Mouse (Mus musculus) myocyte (in vitro differentiated cells): ENCODE results near the gene Mum1.

Experiments used
- CEBPB ChIP-seq: IDR thresholded peaks from 2 replicates; pipeline ENCODE4 v1.6.1; 2011; ENCODE audit warnings: mild to moderate bottlenecking, moderate library complexity; ENCODE audit not compliant: poor library complexity, insufficient read depth, severe bottlenecking
- E2F4 ChIP-seq: IDR thresholded peaks from one replicate; pipeline ENCODE4 v1.6.1; 2011; ENCODE audit warnings: mild to moderate bottlenecking, control low read depth, moderate library complexity; ENCODE audit not compliant: insufficient read depth
- POLR2A ChIP-seq: IDR thresholded peaks from one replicate; pipeline ENCODE4 v1.6.1; 2011; ENCODE audit warnings: low read depth, mild to moderate bottlenecking, control low read depth, moderate library complexity; ENCODE audit not compliant: insufficient read length
- POLR2AphosphoS2 ChIP-seq: IDR thresholded peaks from one replicate; pipeline ENCODE4 v1.6.1; 2011; ENCODE audit warnings: low read depth, control low read depth; ENCODE audit not compliant: insufficient read length
- SRF ChIP-seq: IDR thresholded peaks from one replicate; pipeline ENCODE4 v1.6.1; 2011; ENCODE audit warnings: low read depth; ENCODE audit not compliant: control insufficient read depth, insufficient read length
- TCF12 ChIP-seq: IDR thresholded peaks from one replicate; pipeline ENCODE4 v1.6.1; 2011; ENCODE audit warnings: mild to moderate bottlenecking, control low read depth; ENCODE audit not compliant: poor library complexity, insufficient read depth, severe bottlenecking
- TCF3 ChIP-seq: IDR thresholded peaks from one replicate; pipeline ENCODE4 v1.6.1; 2011; ENCODE audit warnings: low read depth, control low read depth; ENCODE audit not compliant: insufficient read length
- USF1 ChIP-seq: IDR thresholded peaks from one replicate; pipeline ENCODE4 v1.6.1; 2011; ENCODE audit warnings: low read depth, mild to moderate bottlenecking, control low read depth, moderate library complexity

- TF ChIP-seq CEBPB = no peak
- TF ChIP-seq TCF12 = no peak
- TF ChIP-seq USF1 = no peak
- TF ChIP-seq E2F4 = no peak
- TF ChIP-seq POLR2A = no peak
- TF ChIP-seq POLR2AphosphoS2 = no peak
- no peak for TF ChIP-seq TCF3
- TF ChIP-seq SRF = no peak
These were observed 45.1 kb downstream of the Mum1 start for GRCm38 (mm10) chr10:80271186-80271843.
